Mouse (Mus musculus) erythroblast, adult 5-6 weeks (primary cell): Measurements from ENCODE around the gene Imp3. TPM values are rescaled to one million over a fixed set of nuclear protein-coding genes. Genes with fewer than 3 reads are reported as not detected.
"Not testable (repeated sequence)": the region's sequence is repeated elsewhere in the genome, so short reads cannot be mapped to it uniquely, and the experiment has no call there.

Experiments used
- ATAC-seq: replicated peaks from 2 replicates; pipeline ENCODE4 v1.8.0; 2016; ENCODE audit warnings: moderate number of reproducible peaks, mild to moderate bottlenecking, moderate TSS enrichment, inconsistent platforms; ENCODE audit not compliant: poor library complexity, low FRiP score, severe bottlenecking
- total RNA-seq, 2 experiments: library from RNA; stranded (forward) in 1 of 2; stranded (reverse) in 1 of 2; fragments of 150-400 nt in 1 of 2; fragments of 200-764, 138-1000 nt in 1 of 2; gene quantifications; 2 replicates each; pipeline versions ENCODE4 v1.2.3 to v1.2.4; 2015 to 2017; ENCODE audit warnings: low replicate concordance in 2 of 2

Gene Imp3
- 18.4 and 45.7 TPM in 2 replicates for total RNA-seq (2015; ENCODE audit: low replicate concordance)
- total RNA-seq (2017; ENCODE audit: low replicate concordance), result 15.3 and 20.1 TPM in 2 replicates

GRCm38 (mm10) chr9:56937223-56938160 lies at the start of gene Imp3:
Gene Imp3, plus strand, starts transcription at chr9:56937475.
- ATAC-seq, result peak; percentile 96

GRCm38 (mm10) chr9:56887581-56887980 lies 49.7 kb upstream of the Imp3 start:
- ATAC-seq, result no peak

- 0 out of 2 replicates have a peak, but pooled peaks have one; percentile 40 for ATAC-seq
Measured at GRCm38 (mm10) chr9:56889817-56890216, 47.5 kb upstream of the Imp3 start.

- ATAC-seq, result no peak
Measured at GRCm38 (mm10) chr9:56890522-56891250, 46.6 kb upstream of the Imp3 start.

GRCm38 (mm10) chr9:56891517-56892011 lies 45.7 kb upstream of the Imp3 start:
- ATAC-seq, result peak; percentile 41; the same call in 1 of the 2 replicates

GRCm38 (mm10) chr9:56892111-56892510 lies 45.2 kb upstream of the Imp3 start:
- ATAC-seq, result no peak

- no peak for ATAC-seq
Measured at GRCm38 (mm10) chr9:56893313-56893712, 44.0 kb upstream of the Imp3 start.

GRCm38 (mm10) chr9:56894006-56894405 lies 43.3 kb upstream of the Imp3 start:
- no peak for ATAC-seq

- no peak for ATAC-seq
Measured at GRCm38 (mm10) chr9:56896779-56897178, 40.5 kb upstream of the Imp3 start.

GRCm38 (mm10) chr9:56899409-56899808 lies 37.9 kb upstream of the Imp3 start:
- ATAC-seq, result no peak

- ATAC-seq, result no peak
Measured at GRCm38 (mm10) chr9:56900060-56900459, 37.2 kb upstream of the Imp3 start.

- ATAC-seq, result no peak
Measured at GRCm38 (mm10) chr9:56900571-56900970, 36.7 kb upstream of the Imp3 start.

- ATAC-seq, result no peak
Measured at GRCm38 (mm10) chr9:56901187-56901586, 36.1 kb upstream of the Imp3 start.

GRCm38 (mm10) chr9:56903662-56904061 lies 33.6 kb upstream of the Imp3 start:
- no peak for ATAC-seq

GRCm38 (mm10) chr9:56907549-56907948 lies 29.7 kb upstream of the Imp3 start:
- no peak for ATAC-seq

GRCm38 (mm10) chr9:56909991-56910390 lies 27.3 kb upstream of the Imp3 start:
- not testable (repeated sequence) for ATAC-seq

GRCm38 (mm10) chr9:56911017-56911416 lies 26.3 kb upstream of the Imp3 start:
- ATAC-seq, result no peak

- ATAC-seq, result no peak
Measured at GRCm38 (mm10) chr9:56913991-56914390, 23.3 kb upstream of the Imp3 start.

GRCm38 (mm10) chr9:56915116-56915515 lies 22.2 kb upstream of the Imp3 start:
- no peak for ATAC-seq

- no peak for ATAC-seq
Measured at GRCm38 (mm10) chr9:56915695-56916410, 21.4 kb upstream of the Imp3 start.
